In the genomic region with DNA sequence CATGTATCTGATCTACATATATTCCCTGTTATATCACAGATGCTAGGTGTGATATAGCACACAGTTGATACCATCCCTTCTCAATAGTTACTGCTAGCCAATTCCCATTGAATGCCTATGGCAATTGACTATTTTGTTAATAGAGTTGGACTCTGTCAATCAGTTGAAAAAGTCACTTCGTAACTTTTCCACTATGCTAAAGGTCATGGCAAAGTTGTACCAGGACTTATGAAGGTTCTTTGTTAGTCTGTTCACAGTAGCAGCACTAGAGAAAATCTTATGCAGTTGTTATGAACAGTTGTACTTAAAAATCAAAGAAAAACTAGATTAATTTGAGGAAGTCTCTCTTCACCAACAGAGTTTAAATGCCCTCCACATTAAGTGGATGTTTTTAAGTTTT, we compare ENCODE assay signal across 28 mouse cellular contexts.
"Had no signal": no experiment of that assay in that cellular context is flagged by ENCODE, and none has a peak within 500 bp of the region (broad histone marks: within the 10 kb centered on the region; RNA-seq: fewer than 3 reads in every experiment).

No protein-coding gene starts in this region.

- H3K27me3 ChIP-seq: embryonic facial prominence, embryonic 12.5 days; embryonic facial prominence, embryonic 13.5 days; embryonic facial prominence, embryonic 15.5 days; forebrain, embryonic 12.5 days; forebrain, embryonic 13.5 days; forebrain, embryonic 15.5 days had no signal

- H3K4me2 ChIP-seq: embryonic facial prominence, embryonic 12.5 days; embryonic facial prominence, embryonic 13.5 days; embryonic facial prominence, embryonic 15.5 days; forebrain, embryonic 12.5 days; forebrain, embryonic 13.5 days; forebrain, embryonic 15.5 days had no signal

- H3K4me3 ChIP-seq: embryonic facial prominence, embryonic 10.5 days; embryonic facial prominence, embryonic 12.5 days; embryonic facial prominence, embryonic 13.5 days; embryonic facial prominence, embryonic 15.5 days; erythroblast, embryonic 14.5 days; forebrain, embryonic 10.5 days; forebrain, embryonic 12.5 days; forebrain, embryonic 13.5 days; forebrain, embryonic 15.5 days; gastrocnemius, adult 2 months had no signal

- ATAC-seq: forebrain, embryonic 13.5 days; forebrain, embryonic 14.5 days; forebrain, embryonic 15.5 days; forebrain, embryonic 16.5 days; forebrain, postnatal 0 days had no signal

- H3K36me3 ChIP-seq: embryonic facial prominence, embryonic 10.5 days; embryonic facial prominence, embryonic 12.5 days; embryonic facial prominence, embryonic 13.5 days; embryonic facial prominence, embryonic 15.5 days; forebrain, embryonic 10.5 days; forebrain, embryonic 12.5 days; forebrain, embryonic 15.5 days had no signal

- H3K27ac ChIP-seq: embryonic facial prominence, embryonic 10.5 days; embryonic facial prominence, embryonic 12.5 days; embryonic facial prominence, embryonic 13.5 days; embryonic facial prominence, embryonic 15.5 days; forebrain, embryonic 10.5 days; forebrain, embryonic 12.5 days; forebrain, embryonic 13.5 days; forebrain, embryonic 15.5 days; gastrocnemius, adult 2 months had no signal

- DNase-seq: cerebellum, adult 2 months; cerebellum, adult 8-10 months; cerebellum, adult 9-10 months; cerebellum, adult 9-11 months; cerebellum, postnatal 10 days; cerebellum, postnatal 14 days; cerebellum, postnatal 25 days; cerebellum, postnatal 36 days; embryo, embryonic 11 days; forebrain, postnatal 0 days; gastrocnemius, adult 2 months; gastrocnemius, postnatal 10 days; gastrocnemius, postnatal 14 days; gastrocnemius, postnatal 25 days; gastrocnemius, postnatal 36 days; heart, adult 11 months; heart, adult 18-20 months had no signal

- H3K9ac ChIP-seq: embryonic facial prominence, embryonic 12.5 days; embryonic facial prominence, embryonic 13.5 days; embryonic facial prominence, embryonic 15.5 days; forebrain, embryonic 12.5 days; forebrain, embryonic 13.5 days; forebrain, embryonic 15.5 days; forebrain, postnatal 0 days had no signal

- H3K4me1 ChIP-seq: embryonic facial prominence, embryonic 10.5 days; embryonic facial prominence, embryonic 12.5 days; embryonic facial prominence, embryonic 13.5 days; embryonic facial prominence, embryonic 15.5 days; forebrain, embryonic 10.5 days; forebrain, embryonic 12.5 days; forebrain, embryonic 13.5 days had no signal

- H3K9me3 ChIP-seq: embryonic facial prominence, embryonic 10.5 days; embryonic facial prominence, embryonic 12.5 days; embryonic facial prominence, embryonic 13.5 days; embryonic facial prominence, embryonic 15.5 days; forebrain, embryonic 10.5 days; forebrain, embryonic 12.5 days; forebrain, embryonic 13.5 days; forebrain, embryonic 15.5 days had no signal
